In the genomic region with DNA sequence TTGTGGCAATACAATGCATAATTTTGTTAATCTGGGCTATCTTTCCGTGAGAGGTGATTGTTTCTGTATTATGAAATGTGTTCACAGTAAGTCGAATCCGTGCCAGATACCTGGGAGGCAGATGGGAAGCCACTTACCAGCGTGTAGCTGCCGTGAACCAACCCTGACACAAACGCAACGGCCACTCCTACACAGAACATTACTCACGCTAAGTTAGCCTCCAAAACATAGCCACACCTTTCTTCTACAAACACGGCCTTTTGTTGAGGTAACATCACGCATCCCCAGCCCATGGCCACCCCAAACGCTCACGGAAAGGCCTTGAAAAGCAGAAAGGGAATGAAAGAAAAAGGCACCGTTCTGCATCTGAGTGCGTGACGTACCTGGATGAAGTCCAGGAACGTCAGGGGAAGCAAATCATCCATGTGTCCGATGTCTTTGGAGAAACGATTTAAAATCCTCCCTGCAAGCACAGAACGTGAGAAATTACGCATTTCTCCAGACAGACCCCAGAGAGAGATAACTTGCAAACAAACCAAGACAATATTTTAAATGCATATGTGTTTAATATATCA, we compare ENCODE assay signal across 17 mouse cellular contexts.
DNase-seq lines count a peak whose midpoint lies in the region; ATAC-seq and TF ChIP-seq lines count a peak whose summit lies in the region.
"Had no signal": no experiment of that assay in that cellular context is flagged by ENCODE, and none has a peak within 500 bp of the region (broad histone marks: within the 10 kb centered on the region; RNA-seq: fewer than 3 reads in every experiment).

No protein-coding gene starts in this region.

- no peak overlapping the region for H3K4me3 ChIP-seq in midbrain, postnatal 0 days (ENCODE audit: low read depth, low read length)
- H3K4me3 ChIP-seq in midbrain, embryonic 15.5 days: no peak overlapping the region
- peak overlapping the region; percentile 67 for H3K4me3 ChIP-seq in cerebellum, adult 2 months (replicated peaks; ENCODE audit: insufficient read depth, low read depth, low read length)
- no peak overlapping the region for H3K4me3 ChIP-seq in embryonic facial prominence, embryonic 15.5 days (replicated peaks)
- H3K4me3 ChIP-seq: hindbrain, embryonic 12.5 days; intestine, embryonic 15.5 days; kidney, embryonic 15.5 days; lung, embryonic 15.5 days had no signal

- TF ChIP-seq CTCF in midbrain, postnatal 0 days (IDR thresholded peaks at IDR 0.05): no peak
- no peak for TF ChIP-seq CTCF in cerebellum, adult 2 months (IDR thresholded peaks at IDR 0.05; ENCODE audit: borderline replicate concordance, insufficient read depth, low read depth, low read length)

- no peaks in the 10 kb centered on the region for H3K36me3 ChIP-seq in midbrain, postnatal 0 days (ENCODE audit: insufficient read depth, low read length)
- H3K36me3 ChIP-seq in midbrain, embryonic 15.5 days (replicated peaks): no peaks in the 10 kb centered on the region
- H3K36me3 ChIP-seq in embryonic facial prominence, embryonic 15.5 days: no peaks in the 10 kb centered on the region
- H3K36me3 ChIP-seq: heart, embryonic 10.5 days; hindbrain, embryonic 12.5 days; intestine, embryonic 15.5 days; kidney, embryonic 15.5 days; liver, embryonic 13.5 days; lung, embryonic 15.5 days had no signal

- H3K4me2 ChIP-seq in midbrain, postnatal 0 days (ENCODE audit: low read depth, low read length, poor library complexity, severe bottlenecking): no peak overlapping the region
- H3K4me2 ChIP-seq in midbrain, embryonic 15.5 days: no peak overlapping the region
- no peak overlapping the region for H3K4me2 ChIP-seq in embryonic facial prominence, embryonic 15.5 days (replicated peaks)
- H3K4me2 ChIP-seq: intestine, embryonic 15.5 days had no signal

- H3K4me1 ChIP-seq in midbrain, postnatal 0 days (ENCODE audit: insufficient read depth, low read length): 0 out of 2 replicates have a peak, but pooled peaks cover 5% of the 10 kb centered on the region
- peaks cover 16% of the 10 kb centered on the region for H3K4me1 ChIP-seq in midbrain, embryonic 15.5 days
- H3K4me1 ChIP-seq in cerebellum, adult 2 months (ENCODE audit: control insufficient read depth, insufficient read depth, low read length): no peaks in the 10 kb centered on the region
- peaks cover 14% of the 10 kb centered on the region for H3K4me1 ChIP-seq in embryonic facial prominence, embryonic 15.5 days
- H3K4me1 ChIP-seq: intestine, embryonic 15.5 days had no signal

- TF ChIP-seq POLR2A in cerebellum, adult 2 months (IDR thresholded peaks at IDR 0.05; ENCODE audit: borderline replicate concordance, insufficient read depth, low read length): no peak

- 0 out of 2 replicates have a peak, but pooled peaks cover 3% of the 10 kb centered on the region for H3K27me3 ChIP-seq in midbrain, postnatal 0 days (ENCODE audit: insufficient read depth, low read length)
- H3K27me3 ChIP-seq in midbrain, embryonic 15.5 days (replicated peaks): no peaks in the 10 kb centered on the region
- H3K27me3 ChIP-seq in cerebellum, adult 2 months (ENCODE audit: control insufficient read depth, insufficient read depth, low read length): no peaks in the 10 kb centered on the region; the same call in 1 of the 2 replicates
- H3K27me3 ChIP-seq in embryonic facial prominence, embryonic 15.5 days: no peaks in the 10 kb centered on the region
- H3K27me3 ChIP-seq: intestine, embryonic 15.5 days; kidney, embryonic 15.5 days; liver, embryonic 13.5 days; lung, embryonic 15.5 days had no signal

- H3K27ac ChIP-seq in midbrain, postnatal 0 days (ENCODE audit: low read depth, low read length): no peak overlapping the region
- H3K27ac ChIP-seq in midbrain, embryonic 15.5 days: no peak overlapping the region
- no peak overlapping the region for H3K27ac ChIP-seq in cerebellum, adult 2 months (ENCODE audit: insufficient read depth, low read length)
- H3K27ac ChIP-seq in embryonic facial prominence, embryonic 15.5 days (replicated peaks): peak overlapping the region; percentile 18; the same call in 1 of the 2 replicates
- H3K27ac ChIP-seq: hindbrain, embryonic 12.5 days; intestine, embryonic 15.5 days; kidney, embryonic 15.5 days; lung, embryonic 15.5 days had no signal

- WGBS in midbrain, postnatal 0 days: 74% methylated on average over 20 of the region's 20 CpGs
- 73% methylated on average over 20 of the region's 20 CpGs for WGBS in midbrain, embryonic 15.5 days
- 13% methylated on average over 20 of the region's 20 CpGs for WGBS in cerebellum, adult 2 months
- 68% methylated on average over 20 of the region's 20 CpGs for WGBS in embryonic facial prominence, embryonic 15.5 days

- H3K9ac ChIP-seq in midbrain, postnatal 0 days (replicated peaks; ENCODE audit: low read length, poor library complexity, severe bottlenecking): no peak overlapping the region
- H3K9ac ChIP-seq in midbrain, embryonic 15.5 days: no peak overlapping the region
- H3K9ac ChIP-seq in embryonic facial prominence, embryonic 15.5 days: no peak overlapping the region
- H3K9ac ChIP-seq: intestine, embryonic 15.5 days; kidney, embryonic 15.5 days; lung, embryonic 15.5 days had no signal

- ATAC-seq in midbrain, postnatal 0 days (ENCODE audit: low FRiP score): no peak
- ATAC-seq in midbrain, embryonic 15.5 days (replicated peaks): no peak
- ATAC-seq in embryonic facial prominence, embryonic 15.5 days (ENCODE audit: insufficient number of reproducible peaks, low FRiP score, low TSS enrichment, low read depth): no peak
- ATAC-seq: intestine, embryonic 15.5 days had no signal

- peak; percentile 14 for DNase-seq in midbrain, postnatal 0 days (ENCODE audit: low spot score)
- peak; percentile 34 to 52 for DNase-seq in cerebellum, adult 2 months
- no peak for DNase-seq in gastrocnemius, adult 8-10 months (ENCODE audit: low spot score in 2 of 2)
- no peak for DNase-seq in c-Kit-positive CD71-positive TER-119-positive erythroid progenitor cells, embryonic 14.5 days (ENCODE audit: low spot score)
- no peak for DNase-seq in thymus, postnatal 4 days
- DNase-seq: gastrocnemius, postnatal 36 days; heart, postnatal 10 days; liver, embryonic 13.5 days; midbrain, embryonic 14.5 days; thymus, adult 2 months had no signal

- H3K9me3 ChIP-seq in midbrain, postnatal 0 days (ENCODE audit: low read length): no peaks in the 10 kb centered on the region
- H3K9me3 ChIP-seq in midbrain, embryonic 15.5 days: no peaks in the 10 kb centered on the region
- no peaks in the 10 kb centered on the region for H3K9me3 ChIP-seq in embryonic facial prominence, embryonic 15.5 days (replicated peaks)
- H3K9me3 ChIP-seq: heart, embryonic 10.5 days; hindbrain, embryonic 12.5 days; intestine, embryonic 15.5 days; kidney, embryonic 15.5 days; liver, embryonic 13.5 days; lung, embryonic 15.5 days had no signal

Comparison
In these comparisons a context has a peak if more than half of its experiments do, and no peak if none do; other contexts are left out.
1. DNase-seq: peak in midbrain, postnatal 0 days (single experiment) and cerebellum, adult 2 months (2 of 2); none in gastrocnemius, adult 8-10 months (0 of 2), c-Kit-positive CD71-positive TER-119-positive erythroid progenitor cells, embryonic 14.5 days (single experiment) and thymus, postnatal 4 days (single experiment).